Mouse (Mus musculus) ES-Bruce4 (cell line): ENCODE measurements around the gene Prkg1.

Source experiments
- CTCF ChIP-seq: IDR thresholded peaks from one replicate; pipeline ENCODE4 v1.8.1; 2011; ENCODE audit warnings: low read depth, low read length
- EP300 ChIP-seq: IDR thresholded peaks from 2 replicates; pipeline ENCODE4 v1.6.1; 2011; ENCODE audit warnings: low read depth, low read length; ENCODE audit not compliant: insufficient read depth

GRCm38 (mm10) chr19:31031596-31031995, 733.2 kb downstream of the Prkg1 start:
- no peak for TF ChIP-seq CTCF
- TF ChIP-seq EP300, result no peak
